Mouse (Mus musculus) right cerebral cortex, postnatal 36 days (tissue): ENCODE results near the gene Rarg.
A peak's percentile ranks its signal among the peaks of the same experiment; 100 is the strongest.

Experiments
- DNase-seq, 2 experiments: peaks; one replicate each; pipeline ENCODE4 v3.0.0; 2022; ENCODE audit warnings: low spot score in 2 of 2, mixed read lengths in 1 of 2

Rarg gene

DNA sequence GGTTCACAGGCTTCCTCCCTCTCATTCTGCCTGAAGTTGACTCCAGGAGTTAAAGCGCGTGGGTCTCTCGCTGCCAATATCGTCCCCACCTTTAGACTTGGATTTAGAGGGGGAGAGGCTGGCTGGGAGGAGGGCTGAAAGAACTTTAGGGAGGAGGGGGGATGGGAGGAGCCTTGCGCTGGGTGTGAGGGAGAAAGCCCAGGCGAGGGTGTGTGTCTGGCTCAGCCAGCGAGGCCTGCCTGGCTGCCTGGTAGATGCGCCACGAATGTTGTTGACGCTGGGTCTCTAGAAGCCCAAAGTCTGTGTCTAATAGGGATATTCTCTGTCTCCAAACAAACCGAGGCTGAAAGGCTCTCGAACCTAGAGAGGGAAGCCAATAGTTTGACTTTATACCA is 756 bp upstream of the Rarg start:
- DNase-seq = no peak

DNA sequence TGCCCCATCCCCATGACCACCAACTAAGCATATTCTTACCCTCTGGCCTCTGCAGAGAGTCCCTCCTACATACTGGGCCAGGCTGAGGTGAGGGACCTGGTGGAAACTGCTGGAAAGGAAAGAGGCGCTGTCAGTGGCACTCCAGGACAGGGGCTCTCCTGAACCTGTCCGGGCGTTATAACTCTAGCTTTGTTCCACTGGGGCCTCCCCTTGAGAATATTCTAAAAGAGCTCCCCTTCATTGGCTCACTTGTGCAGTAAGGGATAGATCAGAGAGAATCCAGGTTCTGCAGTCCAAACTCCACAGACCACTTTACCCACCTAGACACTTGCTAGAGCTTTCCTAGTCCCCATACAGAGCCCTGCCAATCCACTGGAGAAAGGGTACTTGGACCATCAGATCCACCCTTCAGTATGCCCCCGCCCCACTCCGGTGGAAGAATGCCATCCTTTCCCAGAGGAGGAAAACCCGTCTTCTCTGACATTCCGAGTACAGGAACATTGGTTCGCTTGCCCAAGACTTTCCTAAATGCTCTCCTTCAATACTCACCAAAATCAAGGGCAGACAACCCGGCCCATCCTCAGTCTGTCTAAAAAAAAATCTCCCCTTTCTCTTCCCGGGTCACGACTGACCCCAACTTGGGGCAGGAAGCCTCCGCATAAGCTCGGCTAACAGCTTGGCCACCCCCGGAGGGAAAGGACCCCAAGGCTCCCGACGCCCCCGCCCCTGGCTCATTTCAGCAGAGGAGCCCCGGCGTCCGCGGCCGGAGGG is 701 bp downstream of the Rarg start:
- DNase-seq = no peak

- DNase-seq = no peak
Measured at GRCm38 (mm10) chr15:102255547-102256255, 1.6 kb downstream of the Rarg start.

- no peak for DNase-seq
Measured at GRCm38 (mm10) chr15:102250521-102250920, 6.8 kb downstream of the Rarg start.

DNA sequence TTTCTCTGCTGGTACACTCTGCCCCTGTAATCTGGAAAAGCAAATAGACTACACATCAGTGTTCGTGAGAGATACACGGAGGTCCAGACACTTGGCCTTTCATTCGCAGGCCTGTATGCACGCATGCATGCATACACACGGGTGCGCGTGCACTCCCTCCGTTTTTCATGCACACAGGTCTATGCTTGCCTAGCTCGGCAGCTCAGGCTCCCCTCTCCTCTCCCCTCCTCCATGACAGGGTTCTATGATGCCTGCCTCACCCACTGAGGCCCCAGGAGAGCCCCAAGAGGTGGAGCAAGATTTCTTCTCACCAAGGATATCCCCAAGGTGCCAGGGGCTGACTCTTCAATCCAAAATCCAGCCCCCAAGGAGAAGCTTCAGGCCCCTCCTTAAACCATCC is 7.3 kb downstream of the Rarg start:
- no peak for DNase-seq

GRCm38 (mm10) chr15:102249251-102249691 is 8.0 kb downstream of the Rarg start:
- no peak for DNase-seq

- DNase-seq = no peak
Measured at GRCm38 (mm10) chr15:102248812-102249191, 8.5 kb downstream of the Rarg start.

DNA sequence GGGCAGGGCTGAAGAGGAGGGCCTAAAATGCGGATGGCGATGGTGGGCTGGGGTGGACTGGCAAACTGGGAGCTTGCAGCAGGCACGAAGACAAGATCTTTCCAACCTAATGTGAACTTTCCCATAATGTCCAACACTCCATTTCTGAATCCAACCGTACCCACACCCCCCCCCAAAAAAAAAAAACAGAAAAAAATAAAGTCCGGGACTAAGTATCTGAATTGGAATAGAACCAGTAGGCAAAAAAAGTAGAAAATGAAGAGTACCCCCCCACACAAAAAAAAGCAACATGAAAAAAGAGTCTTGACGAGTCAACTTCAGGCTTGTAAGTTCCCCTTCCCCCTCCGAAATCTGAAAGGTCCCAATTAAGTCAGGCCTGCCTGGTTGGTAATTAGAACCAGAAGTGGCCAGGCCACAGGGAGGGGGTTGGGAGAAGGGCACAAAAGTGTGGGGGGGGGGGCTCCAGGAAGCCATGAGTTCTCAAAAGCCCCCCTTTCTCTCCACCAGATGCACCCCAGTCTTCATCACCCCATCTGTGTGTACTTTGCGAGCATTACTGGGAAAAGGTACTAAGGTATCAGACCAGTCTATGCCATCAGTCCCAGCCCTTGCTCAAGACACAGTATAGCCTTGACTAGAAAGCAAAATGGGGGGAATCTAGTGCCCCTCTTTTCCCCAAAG is 9.0 kb downstream of the Rarg start:
- DNase-seq = no peak

- DNase-seq = no peak
Measured at GRCm38 (mm10) chr15:102247252-102248130, 9.8 kb downstream of the Rarg start.

DNA sequence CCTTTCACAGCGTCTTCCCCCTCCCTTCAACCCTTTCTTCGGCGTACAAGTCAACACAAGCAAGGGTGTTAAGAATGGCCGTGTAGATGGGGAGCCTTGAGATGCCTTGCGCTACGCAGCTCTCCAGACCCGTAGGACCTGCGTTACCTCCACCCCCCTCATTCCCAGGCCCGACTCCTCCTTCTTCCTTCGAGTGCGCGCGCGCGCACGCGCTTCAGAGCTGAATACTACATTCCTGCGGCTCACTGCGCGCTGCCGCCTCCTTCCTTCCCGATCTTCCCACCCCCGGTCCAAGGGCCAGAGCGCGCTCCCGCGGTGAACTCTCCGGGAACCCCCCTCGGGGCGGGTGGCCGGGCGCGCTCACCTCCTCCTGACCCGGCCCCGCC is 10.5 kb downstream of the Rarg start:
- peak; percentile 86 to 89 for DNase-seq

- DNase-seq = peak; percentile 72 to 79
Measured at GRCm38 (mm10) chr15:102245891-102246741, 11.2 kb downstream of the Rarg start.

- DNase-seq = no peak
Measured at GRCm38 (mm10) chr15:102245461-102245881, 11.8 kb downstream of the Rarg start.

- DNase-seq = no peak
Measured at GRCm38 (mm10) chr15:102244306-102245191, 12.8 kb downstream of the Rarg start.

- no peak for DNase-seq
Measured at GRCm38 (mm10) chr15:102243229-102244190, 13.8 kb downstream of the Rarg start.

GRCm38 (mm10) chr15:102242404-102243228 is 14.7 kb downstream of the Rarg start:
- no peak for DNase-seq

DNA sequence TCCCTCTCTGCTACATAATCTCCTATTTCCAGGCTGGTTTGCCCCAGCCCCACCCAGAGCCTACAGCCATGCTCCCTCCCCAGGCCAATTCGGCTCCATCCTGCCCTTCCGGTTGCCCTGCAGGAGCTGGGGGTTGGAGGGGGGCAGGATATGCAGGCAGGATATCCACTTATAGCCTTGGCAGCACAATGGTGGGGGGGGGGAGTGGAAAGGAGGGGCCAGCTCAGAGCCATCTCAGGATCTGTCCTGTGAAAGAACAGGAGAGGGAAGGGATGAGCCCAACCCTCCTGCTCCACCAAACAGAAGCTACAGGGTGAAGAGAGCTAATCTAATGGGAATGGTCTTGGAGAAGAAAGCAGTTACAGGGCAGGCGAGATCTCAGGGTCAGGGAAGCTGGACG is 16.7 kb downstream of the Rarg start:
- DNase-seq = no peak

- DNase-seq = no peak
Measured at GRCm38 (mm10) chr15:102239851-102240250, 17.5 kb downstream of the Rarg start.

- peak in 1 of 2 experiments; percentile 67 for DNase-seq
Measured at GRCm38 (mm10) chr15:102239260-102239590, 18.1 kb downstream of the Rarg start.
